Mouse (Mus musculus) neural tube, embryonic 14.5 days (tissue): Measurements from ENCODE around the gene Gm36028. TPM values are rescaled to one million over a fixed set of nuclear protein-coding genes. Genes with fewer than 3 reads are reported as not detected.
A peak's percentile ranks its signal among the peaks of the same experiment; 100 is the strongest.

Source experiments
- ATAC-seq: fragments of 200-750 bp; cut with Nextera tagmentation; 2 replicates; pipeline ENCODE4 v1.8.0; 2017; ENCODE audit warnings: low read depth, mild to moderate bottlenecking, moderate TSS enrichment, moderate library complexity
- H3K27ac ChIP-seq: fragments of 300-500 bp; sonication (generic); 2 replicates; pipeline ENCODE4 v1.5.1; 2014; ENCODE audit warnings: low read depth, mild to moderate bottlenecking, control low read depth, low read length, moderate library complexity, mixed read lengths
- H3K27me3 ChIP-seq: fragments of 300-500 bp; sonication (generic); 2 replicates; pipeline ENCODE4 v1.6.1; 2014; ENCODE audit warnings: low read length; ENCODE audit not compliant: control insufficient read depth, insufficient read depth
- H3K36me3 ChIP-seq: fragments of 300-500 bp; sonication (generic); 2 replicates; pipeline ENCODE4 v1.6.1; 2014; ENCODE audit warnings: low read length, mixed read lengths; ENCODE audit not compliant: control insufficient read depth, insufficient read depth
- H3K4me1 ChIP-seq: fragments of 300-500 bp; sonication (generic); 2 replicates; pipeline ENCODE4 v1.6.1; 2014; ENCODE audit warnings: low read length; ENCODE audit not compliant: control insufficient read depth, insufficient read depth
- H3K4me2 ChIP-seq: fragments of 300-500 bp; sonication (generic); 2 replicates; pipeline ENCODE4 v1.6.1; 2014; ENCODE audit warnings: mild to moderate bottlenecking, low read depth, low read length, control low read depth
- H3K4me3 ChIP-seq: fragments of 300-500 bp; sonication (generic); 2 replicates; pipeline ENCODE4 v1.5.1; 2014; ENCODE audit warnings: low read depth, low read length, control low read depth, mixed read lengths
- H3K9ac ChIP-seq: fragments of 300-500 bp; sonication (generic); replicated peaks from 2 replicates; pipeline ENCODE4 v1.6.1; 2014; ENCODE audit warnings: low read depth, mild to moderate bottlenecking, control low read depth, low read length, mixed read lengths
- H3K9me3 ChIP-seq: fragments of 300-500 bp; sonication (generic); 2 replicates; pipeline ENCODE4 v1.6.1; 2016; ENCODE audit warnings: low read length; ENCODE audit not compliant: control insufficient read depth
- WGBS: fragments of 180-500 bp; shearing (Covaris S2); extraction: QIAGEN DNeasy Blood & Tissue Kit; methylation state at CpG from one replicate; pipeline ENCODE4 v1.1.7; 2014; 5-methylcytosine and 5-hydroxymethylcytosine counted together
- polyA plus RNA-seq: library from polyadenylated mRNA; unstranded; fragments of >200 nt; fragmentation: Nextera tagmentation; extraction: Ambion mirVana; gene quantifications from 2 replicates; pipeline ENCODE4 v1.2.1, GENCODE M21; 2014

Gm36028 gene
- polyA plus RNA-seq = 0.37 TPM in 1 of 2 replicates, not detected in the other

- H3K4me2 ChIP-seq = no peak within 1 kb of the TSS
- no peak within 1 kb of the TSS for H3K9ac ChIP-seq
- WGBS = 88% methylated on average over 7 of the region's 7 CpGs
- ATAC-seq = no peak
- no peaks in the 10 kb centered on the region for H3K36me3 ChIP-seq
- no peak within 1 kb of the TSS for H3K4me3 ChIP-seq
- no peaks in the 10 kb centered on the region for H3K4me1 ChIP-seq
- H3K27ac ChIP-seq = no peak within 1 kb of the TSS
- no peaks in the 10 kb centered on the region for H3K9me3 ChIP-seq
- no peaks in the 10 kb centered on the region for H3K27me3 ChIP-seq
Observed at GRCm38 (mm10) chr16:37861029-37861428, at the start of gene Gm36028. Gene Gm36028, minus strand, starts transcription at chr16:37861146.

GRCm38 (mm10) chr16:37906456-37906855 is 45.5 kb upstream of the Gm36028 start:
- Histone ChIP-seq H3K4me2 (no peak overlapping the region), H3K27ac (no peak overlapping the region), H3K9ac (no peak overlapping the region), H3K4me1 (no peaks in the 10 kb centered on the region), H3K4me3 (no peak overlapping the region), H3K9me3 (no peaks in the 10 kb centered on the region), H3K27me3 (no peaks in the 10 kb centered on the region), H3K36me3 (no peaks in the 10 kb centered on the region)
- WGBS = 81% methylated on average over 3 of the region's 3 CpGs
- ATAC-seq = no peak

- no peak for ATAC-seq
- Histone ChIP-seq H3K4me2 (no peak overlapping the region), H3K27ac (no peak overlapping the region), H3K9ac (no peak overlapping the region), H3K9me3 (no peaks in the 10 kb centered on the region), H3K4me3 (no peak overlapping the region), H3K27me3 (no peaks in the 10 kb centered on the region), H3K36me3 (no peaks in the 10 kb centered on the region), H3K4me1 (no peaks in the 10 kb centered on the region)
- WGBS = 45% methylated on average over 11 of the region's 11 CpGs
Observed at GRCm38 (mm10) chr16:37901318-37901717, 40.4 kb upstream of the Gm36028 start.

- H3K9ac ChIP-seq = no peak overlapping the region
- no peak overlapping the region for H3K27ac ChIP-seq
- H3K27me3 ChIP-seq = no peaks in the 10 kb centered on the region
- no peak overlapping the region for H3K4me2 ChIP-seq
- H3K4me1 ChIP-seq = no peaks in the 10 kb centered on the region
- 17% methylated on average over 2 of the region's 2 CpGs for WGBS
- no peaks in the 10 kb centered on the region for H3K9me3 ChIP-seq
- H3K4me3 ChIP-seq = no peak overlapping the region
- no peaks in the 10 kb centered on the region for H3K36me3 ChIP-seq
- ATAC-seq = peak; percentile 44
Observed at GRCm38 (mm10) chr16:37899357-37899756, 38.4 kb upstream of the Gm36028 start.

DNA sequence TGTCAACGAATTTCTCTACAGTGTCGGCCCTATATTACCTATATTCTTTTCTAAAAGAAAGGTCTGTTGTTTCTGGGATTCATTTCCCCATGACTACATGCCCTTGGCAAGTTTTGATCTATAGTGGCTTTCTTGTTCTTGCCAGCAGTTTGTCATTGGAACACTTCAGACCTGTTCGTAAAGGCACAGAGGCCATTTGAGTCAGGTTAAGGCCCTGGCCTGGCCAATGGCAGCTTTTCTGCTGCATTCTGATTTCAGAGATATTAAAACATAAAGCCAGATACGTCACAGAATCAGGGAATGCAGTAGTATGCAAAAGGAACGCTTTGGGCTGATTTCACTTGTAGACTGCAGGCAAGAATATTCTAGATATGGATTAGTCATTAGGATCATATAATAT is 37.8 kb upstream of the Gm36028 start:
- no peaks in the 10 kb centered on the region for H3K36me3 ChIP-seq
- no peak overlapping the region for H3K27ac ChIP-seq
- no peaks in the 10 kb centered on the region for H3K27me3 ChIP-seq
- no peak overlapping the region for H3K9ac ChIP-seq
- WGBS = 73% methylated on average over 5 of the region's 5 CpGs
- ATAC-seq = no peak
- H3K4me1 ChIP-seq = no peaks in the 10 kb centered on the region
- H3K4me3 ChIP-seq = no peak overlapping the region
- no peak overlapping the region for H3K4me2 ChIP-seq
- no peaks in the 10 kb centered on the region for H3K9me3 ChIP-seq

- Histone ChIP-seq H3K4me1 (peaks cover 4% of the 10 kb centered on the region; the same call in 1 of the 2 replicates), H3K9ac (no peak overlapping the region), H3K4me3 (no peak overlapping the region), H3K36me3 (no peaks in the 10 kb centered on the region), H3K4me2 (no peak overlapping the region), H3K27ac (no peak overlapping the region), H3K9me3 (no peaks in the 10 kb centered on the region), H3K27me3 (no peaks in the 10 kb centered on the region)
- 91% methylated on average over 2 of the region's 2 CpGs for WGBS
- no peak for ATAC-seq
Observed at GRCm38 (mm10) chr16:37893942-37894341, 33.0 kb upstream of the Gm36028 start.

- Histone ChIP-seq H3K4me3 (no peak overlapping the region), H3K9ac (no peak overlapping the region), H3K4me1 (peaks cover 4% of the 10 kb centered on the region; the same call in 1 of the 2 replicates), H3K9me3 (no peaks in the 10 kb centered on the region), H3K27me3 (no peaks in the 10 kb centered on the region), H3K4me2 (no peak overlapping the region), H3K27ac (no peak overlapping the region), H3K36me3 (no peaks in the 10 kb centered on the region)
- no peak for ATAC-seq
- 78% methylated on average over 6 of the region's 6 CpGs for WGBS
Observed at GRCm38 (mm10) chr16:37893381-37893780, 32.4 kb upstream of the Gm36028 start.

DNA sequence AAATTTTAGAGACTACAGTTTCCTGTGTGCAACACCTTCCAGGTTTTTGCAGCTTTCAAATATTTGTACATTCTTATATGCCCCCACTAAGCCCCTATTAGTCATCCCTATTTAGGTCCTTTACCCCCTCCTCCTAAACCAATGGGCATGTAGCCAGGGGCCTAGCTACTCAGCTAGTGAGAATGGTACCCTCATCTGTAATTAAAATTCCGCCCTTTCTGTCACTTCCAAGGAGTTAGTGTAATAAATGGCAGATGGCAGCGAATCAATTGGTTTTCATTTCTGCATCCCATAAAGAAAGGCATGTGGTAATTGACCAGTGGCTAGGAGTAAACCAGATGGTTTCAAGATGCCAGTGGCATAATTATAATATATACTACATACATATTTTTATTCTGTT is 31.7 kb upstream of the Gm36028 start:
- Histone ChIP-seq H3K9me3 (no peaks in the 10 kb centered on the region), H3K36me3 (no peaks in the 10 kb centered on the region), H3K9ac (no peak overlapping the region), H3K4me2 (no peak overlapping the region), H3K4me1 (peaks cover 4% of the 10 kb centered on the region; the same call in 1 of the 2 replicates), H3K27ac (no peak overlapping the region), H3K27me3 (no peaks in the 10 kb centered on the region), H3K4me3 (no peak overlapping the region)
- ATAC-seq = no peak
- 12% methylated on average over 2 of the region's 2 CpGs for WGBS

- no peak for ATAC-seq
- WGBS = 91% methylated on average over 3 of the region's 3 CpGs
- no peak overlapping the region for H3K27ac ChIP-seq
Observed at GRCm38 (mm10) chr16:37888986-37889385, 28.0 kb upstream of the Gm36028 start.

More at GRCm38 (mm10) chr16:37888986-37889385, 28.0 kb upstream of the Gm36028 start:
- H3K27me3 ChIP-seq = no peaks in the 10 kb centered on the region
- no peak overlapping the region for H3K4me3 ChIP-seq
- no peak overlapping the region for H3K4me2 ChIP-seq
- H3K4me1 ChIP-seq = peaks cover 4% of the 10 kb centered on the region; the same call in 1 of the 2 replicates
- peaks cover 3% of the 10 kb centered on the region; the same call in 1 of the 2 replicates for H3K36me3 ChIP-seq
- no peak overlapping the region for H3K9ac ChIP-seq
- no peaks in the 10 kb centered on the region for H3K9me3 ChIP-seq
